Mouse (Mus musculus): ENCODE data around the gene Ctbp2. TPM values are rescaled to one million over a fixed set of nuclear protein-coding genes. Genes with fewer than 3 reads are reported as not detected.

The Ctbp2 gene
- total and polyA plus RNA-seq, 3 experiments = 55.8 to 132 (median 84.5) TPM

DNA sequence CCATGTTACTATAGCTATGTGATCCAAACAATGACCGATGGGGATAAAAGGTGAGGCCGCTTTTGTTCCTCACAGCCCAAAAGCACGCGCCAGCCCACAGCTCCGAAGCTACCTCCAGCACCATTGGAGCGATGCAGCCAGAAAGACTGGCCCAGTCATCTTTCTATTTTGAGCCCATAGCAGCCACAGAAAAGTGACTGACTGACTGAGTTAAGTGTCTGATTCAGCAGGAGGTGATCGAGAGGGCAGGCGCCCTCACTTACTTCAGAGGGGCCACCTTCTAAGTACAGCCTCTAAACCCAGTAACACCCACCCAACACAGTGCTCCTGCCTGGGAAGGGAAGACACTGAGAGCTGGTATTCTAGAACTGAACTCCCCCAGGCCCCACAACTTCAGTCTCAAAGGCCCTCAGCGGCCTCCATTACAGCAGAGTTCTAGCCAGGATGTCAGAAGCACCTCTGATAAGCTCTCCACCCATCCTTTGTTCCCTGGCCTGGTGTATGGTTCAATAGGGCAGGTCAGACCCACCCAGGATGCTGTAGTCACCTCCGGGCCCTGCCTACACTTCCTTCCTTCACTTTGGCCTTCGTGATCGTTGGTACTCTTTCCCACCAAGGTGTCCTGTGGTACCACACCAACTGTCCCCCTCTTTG, 65.5 kb downstream of the Ctbp2 start:
- Histone ChIP-seq H3K36me3 (replicated peaks) (peaks cover 95% of the 10 kb centered on the region), H3K4me3 (ENCODE audit: low read depth, low read length) (no peak overlapping the region), H3K27me3 (ENCODE audit: insufficient read depth, low read length) (no peaks in the 10 kb centered on the region), H3K9me3 (replicated peaks) (no peaks in the 10 kb centered on the region), H3K4me1 (ENCODE audit: insufficient read depth, low read depth, low read length) (no peaks in the 10 kb centered on the region)
- ATAC-seq (ENCODE audit: extremely low read depth, insufficient number of reproducible peaks, low FRiP score, poor library complexity, severe bottlenecking) (no peak), DNase-seq (ENCODE audit: low spot score) (no peak)
- no peak for TF ChIP-seq GATA1 (IDR thresholded peaks at IDR 0.05; ENCODE audit: borderline replicate concordance, low read length)
- TF ChIP-seq POLR2AphosphoS5 (IDR thresholded peaks at IDR 0.05; ENCODE audit: insufficient replicate concordance, low read depth, low read length) = no peak

- no peak for TF ChIP-seq POLR2AphosphoS5 (IDR thresholded peaks at IDR 0.05; ENCODE audit: insufficient replicate concordance, low read depth, low read length)
- TF ChIP-seq GATA2 (IDR thresholded peaks at IDR 0.05; ENCODE audit: borderline replicate concordance, low read depth, low read length) = no peak
- TF ChIP-seq GATA1 (IDR thresholded peaks at IDR 0.05; ENCODE audit: borderline replicate concordance, low read length) = no peak
- no peak for TF ChIP-seq CTCF (IDR thresholded peaks at IDR 0.05; ENCODE audit: low read depth, low read length)
- no peak for TF ChIP-seq TAL1 (conservative IDR thresholded peaks at IDR 0.05; ENCODE audit: low read depth, low read length)
- H3K27me3 ChIP-seq (ENCODE audit: insufficient read depth, low read length) = no peaks in the 10 kb centered on the region
- no peak overlapping the region for H3K4me3 ChIP-seq (ENCODE audit: low read depth, low read length)
- DNase-seq (ENCODE audit: low spot score) = no peak
- no peaks in the 10 kb centered on the region for H3K9me3 ChIP-seq (replicated peaks)
- no peak for ATAC-seq (ENCODE audit: extremely low read depth, insufficient number of reproducible peaks, low FRiP score, poor library complexity, severe bottlenecking)
- H3K4me1 ChIP-seq (ENCODE audit: insufficient read depth, low read depth, low read length) = no peaks in the 10 kb centered on the region
- peaks cover 96% of the 10 kb centered on the region for H3K36me3 ChIP-seq (replicated peaks)
These were observed 67.2 kb downstream of the Ctbp2 start for GRCm38 (mm10) chr7:133056924-133057323.

GRCm38 (mm10) chr7:133054486-133054885, 69.7 kb downstream of the Ctbp2 start:
- Histone ChIP-seq H3K36me3 (replicated peaks) (peaks cover 93% of the 10 kb centered on the region), H3K4me1 (ENCODE audit: insufficient read depth, low read depth, low read length) (peaks cover 2% of the 10 kb centered on the region; the same call in 1 of the 2 replicates), H3K27me3 (ENCODE audit: insufficient read depth, low read length) (no peaks in the 10 kb centered on the region), H3K4me3 (ENCODE audit: low read depth, low read length) (no peak overlapping the region), H3K9me3 (replicated peaks) (no peaks in the 10 kb centered on the region)
- ATAC-seq (ENCODE audit: extremely low read depth, insufficient number of reproducible peaks, low FRiP score, poor library complexity, severe bottlenecking) (no peak), DNase-seq (ENCODE audit: low spot score) (no peak)
- TF ChIP-seq TAL1 (conservative IDR thresholded peaks at IDR 0.05; ENCODE audit: low read depth, low read length) = no peak
- TF ChIP-seq GATA2 (IDR thresholded peaks at IDR 0.05; ENCODE audit: borderline replicate concordance, low read depth, low read length) = no peak
- TF ChIP-seq POLR2AphosphoS5 (IDR thresholded peaks at IDR 0.05; ENCODE audit: insufficient replicate concordance, low read depth, low read length) = no peak
- TF ChIP-seq CTCF (IDR thresholded peaks at IDR 0.05; ENCODE audit: low read depth, low read length) = no peak
- no peak for TF ChIP-seq GATA1 (IDR thresholded peaks at IDR 0.05; ENCODE audit: borderline replicate concordance, low read length)

DNA sequence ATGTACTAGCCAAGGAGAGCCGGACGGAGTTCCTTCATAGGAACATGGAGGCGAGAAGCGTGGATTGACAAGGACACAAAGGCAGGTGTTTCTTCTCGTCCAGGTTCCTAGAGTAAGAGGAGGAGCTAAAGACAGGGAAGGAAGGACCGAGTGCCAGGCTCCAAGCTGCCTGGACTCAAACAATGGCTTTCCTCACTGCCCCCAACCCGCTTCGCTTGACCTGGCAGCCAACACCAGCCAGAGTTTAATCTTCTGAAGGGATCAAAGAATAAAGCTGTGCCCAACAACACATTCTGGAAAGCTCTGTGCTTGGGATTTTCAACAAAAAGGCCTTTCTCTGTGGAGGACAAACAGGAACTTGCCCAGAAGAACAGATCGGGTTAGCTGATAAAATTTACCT, 70.4 kb downstream of the Ctbp2 start:
- ATAC-seq (ENCODE audit: extremely low read depth, insufficient number of reproducible peaks, low FRiP score, poor library complexity, severe bottlenecking) (no peak), DNase-seq (ENCODE audit: low spot score) (no peak)
- H3K4me1 ChIP-seq (ENCODE audit: insufficient read depth, low read depth, low read length) = peaks cover 2% of the 10 kb centered on the region; the same call in 1 of the 2 replicates

GRCm38 (mm10) chr7:133052819-133053218, 71.3 kb downstream of the Ctbp2 start:
- Histone ChIP-seq H3K4me3 (ENCODE audit: low read depth, low read length) (no peak overlapping the region), H3K4me1 (ENCODE audit: insufficient read depth, low read depth, low read length) (peaks cover 10% of the 10 kb centered on the region)
- no peak for ATAC-seq (ENCODE audit: extremely low read depth, insufficient number of reproducible peaks, low FRiP score, poor library complexity, severe bottlenecking)

More for the DNA sequence above, 70.4 kb downstream of the Ctbp2 start:
- Histone ChIP-seq H3K9me3 (replicated peaks) (no peaks in the 10 kb centered on the region), H3K36me3 (replicated peaks) (peaks cover 89% of the 10 kb centered on the region), H3K27me3 (ENCODE audit: insufficient read depth, low read length) (no peaks in the 10 kb centered on the region), H3K4me3 (ENCODE audit: low read depth, low read length) (no peak overlapping the region)
- TF ChIP-seq GATA1 (IDR thresholded peaks at IDR 0.05; ENCODE audit: borderline replicate concordance, low read length) = no peak
- no peak for TF ChIP-seq GATA2 (IDR thresholded peaks at IDR 0.05; ENCODE audit: borderline replicate concordance, low read depth, low read length)
- no peak for TF ChIP-seq CTCF (IDR thresholded peaks at IDR 0.05; ENCODE audit: low read depth, low read length)
- TF ChIP-seq TAL1 (conservative IDR thresholded peaks at IDR 0.05; ENCODE audit: low read depth, low read length) = no peak
- no peak for TF ChIP-seq POLR2AphosphoS5 (IDR thresholded peaks at IDR 0.05; ENCODE audit: insufficient replicate concordance, low read depth, low read length)

DNA sequence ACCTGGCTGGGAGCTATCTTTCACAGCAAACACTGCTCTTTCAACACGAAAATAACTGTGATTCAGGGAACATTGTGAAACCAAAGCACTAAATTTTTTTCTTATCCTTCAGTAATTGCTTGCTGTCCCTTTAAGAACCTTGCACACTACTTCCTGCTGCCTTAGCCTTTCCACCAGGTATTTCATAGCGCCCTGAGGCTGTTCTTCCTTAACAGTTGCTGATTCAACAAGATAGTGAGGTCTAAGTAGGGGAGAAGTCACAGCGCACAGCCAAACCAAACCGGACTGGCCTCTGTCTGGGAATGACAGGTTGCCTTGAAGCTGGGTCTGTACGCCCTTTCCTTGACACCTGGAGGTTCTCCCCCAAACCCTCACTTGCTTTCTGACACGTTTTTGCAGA, 73.5 kb downstream of the Ctbp2 start:
- no peak for DNase-seq (ENCODE audit: low spot score)
- Histone ChIP-seq H3K9me3 (replicated peaks) (no peaks in the 10 kb centered on the region), H3K4me3 (ENCODE audit: low read depth, low read length) (no peak overlapping the region), H3K27me3 (ENCODE audit: insufficient read depth, low read length) (no peaks in the 10 kb centered on the region), H3K4me1 (ENCODE audit: insufficient read depth, low read depth, low read length) (peaks cover 18% of the 10 kb centered on the region), H3K36me3 (replicated peaks) (peaks cover 86% of the 10 kb centered on the region)
- no peak for ATAC-seq (ENCODE audit: extremely low read depth, insufficient number of reproducible peaks, low FRiP score, poor library complexity, severe bottlenecking)
- TF ChIP-seq GATA1 (IDR thresholded peaks at IDR 0.05; ENCODE audit: borderline replicate concordance, low read length) (no peak), CTCF (IDR thresholded peaks at IDR 0.05; ENCODE audit: low read depth, low read length) (no peak), GATA2 (IDR thresholded peaks at IDR 0.05; ENCODE audit: borderline replicate concordance, low read depth, low read length) (no peak), POLR2AphosphoS5 (IDR thresholded peaks at IDR 0.05; ENCODE audit: insufficient replicate concordance, low read depth, low read length) (no peak), TAL1 (conservative IDR thresholded peaks at IDR 0.05; ENCODE audit: low read depth, low read length) (no peak)

More at GRCm38 (mm10) chr7:133052819-133053218, 71.3 kb downstream of the Ctbp2 start:
- Histone ChIP-seq H3K27me3 (ENCODE audit: insufficient read depth, low read length) (no peaks in the 10 kb centered on the region), H3K36me3 (replicated peaks) (peaks cover 88% of the 10 kb centered on the region), H3K9me3 (replicated peaks) (no peaks in the 10 kb centered on the region)
- DNase-seq (ENCODE audit: low spot score) = no peak
- TF ChIP-seq TAL1 (conservative IDR thresholded peaks at IDR 0.05; ENCODE audit: low read depth, low read length) (no peak), GATA1 (IDR thresholded peaks at IDR 0.05; ENCODE audit: borderline replicate concordance, low read length) (no peak)

All from G1E (cell line).